Mouse (Mus musculus) liver, embryonic 12.5 days (tissue): ENCODE measurements around the gene Pclo. TPM values are rescaled to one million over a fixed set of nuclear protein-coding genes. Genes with fewer than 3 reads are reported as not detected.

Source experiments
- ATAC-seq: fragments of 200-750 bp; cut with Nextera tagmentation; 2 replicates; pipeline ENCODE4 v1.8.0; 2017; ENCODE audit warnings: moderate number of reproducible peaks, mild to moderate bottlenecking, moderate library complexity
- H3K27ac ChIP-seq: fragments of 300-500 bp; sonication (generic); 2 replicates; pipeline ENCODE4 v1.5.1; 2016; ENCODE audit warnings: mild to moderate bottlenecking
- H3K27me3 ChIP-seq: fragments of 300-500 bp; sonication (generic); replicated peaks from 2 replicates; pipeline ENCODE4 v1.6.1; 2016; ENCODE audit warnings: mild to moderate bottlenecking, moderate library complexity
- H3K36me3 ChIP-seq: fragments of 300-500 bp; sonication (generic); 2 replicates; pipeline ENCODE4 v1.6.1; 2016; ENCODE audit warnings: mild to moderate bottlenecking, moderate library complexity
- H3K4me1 ChIP-seq: fragments of 300-500 bp; sonication (generic); 2 replicates; pipeline ENCODE4 v1.6.1; 2016
- H3K4me2 ChIP-seq: fragments of 300-500 bp; sonication (generic); 2 replicates; pipeline ENCODE4 v1.6.1; 2016; ENCODE audit warnings: mild to moderate bottlenecking, moderate library complexity
- H3K4me3 ChIP-seq: fragments of 300-500 bp; sonication (generic); 2 replicates; pipeline ENCODE4 v1.5.1; 2016; ENCODE audit warnings: mild to moderate bottlenecking, moderate library complexity
- H3K9ac ChIP-seq: fragments of 300-500 bp; sonication (generic); 2 replicates; pipeline ENCODE4 v1.6.1; 2016; ENCODE audit warnings: mild to moderate bottlenecking, moderate library complexity
- H3K9me3 ChIP-seq: fragments of 300-500 bp; sonication (generic); replicated peaks from 2 replicates; pipeline ENCODE4 v1.6.1; 2016; ENCODE audit warnings: mild to moderate bottlenecking, moderate library complexity
- WGBS: fragments of 180-500 bp; shearing (Covaris S2); methylation state at CpG from one replicate; pipeline ENCODE4 v1.1.7; 2016; ENCODE audit not compliant: insufficient replicate concordance; 5-methylcytosine and 5-hydroxymethylcytosine counted together
- polyA plus RNA-seq: library from polyadenylated mRNA; unstranded; fragments of >200 nt; fragmentation: Nextera tagmentation; extraction: Ambion mirVana; gene quantifications from 2 replicates; pipeline ENCODE4 v1.2.1, GENCODE M21; 2016

Gene Pclo
- polyA plus RNA-seq, 1 experiment from 2014 or later = 0.04 TPM

DNA sequence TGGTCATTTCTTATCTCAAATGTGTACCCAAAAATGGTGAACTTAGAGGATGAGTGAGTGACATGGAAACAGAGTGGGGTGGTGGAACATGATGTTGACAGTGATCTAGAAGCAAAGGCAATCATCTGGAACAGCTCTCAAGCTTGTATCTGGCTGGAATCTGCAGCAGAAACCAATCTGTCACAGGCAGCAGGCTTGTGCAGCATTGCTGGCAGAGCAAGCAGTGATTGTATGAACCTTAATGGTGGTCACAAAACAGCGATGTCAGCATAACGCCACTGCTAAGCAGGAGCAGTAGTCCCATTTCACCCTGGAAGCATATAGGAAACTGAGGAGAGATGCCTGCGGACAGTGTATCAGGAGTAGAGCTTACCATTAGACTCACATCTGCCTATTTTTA lies 76.8 kb downstream of the Pclo start:
- H3K36me3 ChIP-seq = no peaks in the 10 kb centered on the region
- H3K27ac ChIP-seq = no peak overlapping the region
- H3K4me2 ChIP-seq = no peak overlapping the region
- ATAC-seq = no peak
- H3K9me3 ChIP-seq = no peaks in the 10 kb centered on the region
- no peaks in the 10 kb centered on the region for H3K27me3 ChIP-seq
- no peak overlapping the region for H3K9ac ChIP-seq
- WGBS = 72% methylated on average over 3 of the region's 3 CpGs
- no peak overlapping the region for H3K4me3 ChIP-seq
- H3K4me1 ChIP-seq = no peaks in the 10 kb centered on the region

DNA sequence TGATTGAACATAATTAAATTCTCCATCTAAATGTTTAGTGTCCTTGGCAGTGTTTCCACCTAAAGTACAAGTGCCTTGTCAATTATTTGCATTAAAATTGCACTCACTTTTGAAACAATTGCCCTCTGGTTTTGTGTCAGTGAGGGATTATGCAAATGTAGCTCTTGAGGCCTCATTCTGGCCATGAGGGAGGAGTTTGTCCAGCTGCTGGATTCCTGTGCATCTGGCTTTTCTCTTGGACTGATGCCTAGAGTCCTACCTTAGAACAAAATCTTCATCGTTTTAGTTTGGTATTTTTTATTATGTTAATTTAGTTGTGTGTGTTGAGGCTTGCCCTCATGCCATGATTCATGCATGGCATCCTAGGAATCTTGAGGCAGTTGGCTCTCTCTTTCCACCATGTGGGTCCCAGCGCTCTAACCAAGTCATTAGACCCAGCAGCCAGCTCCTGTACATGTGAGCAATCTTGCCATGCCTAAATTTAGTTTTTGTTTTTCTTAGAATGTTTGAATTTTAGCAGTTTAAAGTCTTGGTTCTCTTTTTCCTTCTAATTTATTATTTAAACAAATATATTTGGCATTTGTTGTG lies 80.8 kb downstream of the Pclo start:
- H3K36me3 ChIP-seq = no peaks in the 10 kb centered on the region
- H3K4me3 ChIP-seq = no peak overlapping the region
- 52% methylated on average over 2 of the region's 2 CpGs for WGBS
- no peak overlapping the region for H3K4me2 ChIP-seq
- no peaks in the 10 kb centered on the region for H3K9me3 ChIP-seq
- H3K9ac ChIP-seq = no peak overlapping the region
- H3K27ac ChIP-seq = no peak overlapping the region
- no peaks in the 10 kb centered on the region for H3K27me3 ChIP-seq
- no peak for ATAC-seq
- H3K4me1 ChIP-seq = no peaks in the 10 kb centered on the region

- Histone ChIP-seq H3K4me2 (no peak overlapping the region), H3K9me3 (no peaks in the 10 kb centered on the region), H3K27ac (no peak overlapping the region), H3K9ac (no peak overlapping the region), H3K27me3 (no peaks in the 10 kb centered on the region), H3K4me1 (no peaks in the 10 kb centered on the region), H3K4me3 (no peak overlapping the region), H3K36me3 (no peaks in the 10 kb centered on the region)
- WGBS = 19% methylated on average over 1 of the region's 1 CpGs
- no peak for ATAC-seq
Measured at GRCm38 (mm10) chr5:14608318-14608717, 93.6 kb downstream of the Pclo start.

- no peak for ATAC-seq
- 68% methylated on average over 7 of the region's 7 CpGs for WGBS
- no peaks in the 10 kb centered on the region for H3K27me3 ChIP-seq
- no peaks in the 10 kb centered on the region for H3K36me3 ChIP-seq
- no peak overlapping the region for H3K4me2 ChIP-seq
- no peak overlapping the region for H3K4me3 ChIP-seq
- H3K4me1 ChIP-seq = no peaks in the 10 kb centered on the region
- H3K9me3 ChIP-seq = no peaks in the 10 kb centered on the region
- H3K27ac ChIP-seq = no peak overlapping the region
- no peak overlapping the region for H3K9ac ChIP-seq
Measured at GRCm38 (mm10) chr5:14621146-14621545, 106.4 kb downstream of the Pclo start.

DNA sequence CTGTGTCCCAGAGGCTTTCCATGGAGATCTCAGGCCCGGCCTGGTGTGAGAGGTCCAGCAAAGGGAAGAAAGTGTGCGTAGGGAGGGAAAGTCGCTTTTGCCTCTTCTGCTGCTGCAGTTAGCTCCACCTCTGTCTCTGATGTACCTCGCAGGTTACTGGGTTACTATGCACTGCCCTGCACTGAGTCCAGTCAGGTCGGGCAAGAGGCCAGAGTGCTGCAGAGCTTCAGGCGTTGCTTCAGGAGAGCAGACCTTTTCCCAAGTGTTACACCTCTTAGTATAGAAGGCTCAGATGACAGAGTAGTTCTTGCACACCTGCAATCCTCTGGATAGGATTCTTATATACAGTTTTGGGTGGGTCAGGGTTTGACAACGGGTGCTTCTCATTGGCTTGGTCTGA lies 108.6 kb downstream of the Pclo start:
- 52% methylated on average over 7 of the region's 7 CpGs for WGBS
- Histone ChIP-seq H3K27ac (no peak overlapping the region), H3K9me3 (no peaks in the 10 kb centered on the region)

GRCm38 (mm10) chr5:14641260-14641659 lies 126.5 kb downstream of the Pclo start:
- Histone ChIP-seq H3K4me2 (no peak overlapping the region), H3K27me3 (no peaks in the 10 kb centered on the region), H3K4me1 (no peaks in the 10 kb centered on the region), H3K27ac (no peak overlapping the region), H3K9ac (no peak overlapping the region), H3K36me3 (no peaks in the 10 kb centered on the region), H3K4me3 (no peak overlapping the region), H3K9me3 (no peaks in the 10 kb centered on the region)
- no peak for ATAC-seq
- 69% methylated on average over 1 of the region's 1 CpGs for WGBS

More for the DNA sequence above, 108.6 kb downstream of the Pclo start:
- Histone ChIP-seq H3K36me3 (no peaks in the 10 kb centered on the region), H3K4me3 (no peak overlapping the region), H3K4me1 (no peaks in the 10 kb centered on the region), H3K27me3 (no peaks in the 10 kb centered on the region), H3K4me2 (no peak overlapping the region), H3K9ac (no peak overlapping the region)
- ATAC-seq = no peak

DNA sequence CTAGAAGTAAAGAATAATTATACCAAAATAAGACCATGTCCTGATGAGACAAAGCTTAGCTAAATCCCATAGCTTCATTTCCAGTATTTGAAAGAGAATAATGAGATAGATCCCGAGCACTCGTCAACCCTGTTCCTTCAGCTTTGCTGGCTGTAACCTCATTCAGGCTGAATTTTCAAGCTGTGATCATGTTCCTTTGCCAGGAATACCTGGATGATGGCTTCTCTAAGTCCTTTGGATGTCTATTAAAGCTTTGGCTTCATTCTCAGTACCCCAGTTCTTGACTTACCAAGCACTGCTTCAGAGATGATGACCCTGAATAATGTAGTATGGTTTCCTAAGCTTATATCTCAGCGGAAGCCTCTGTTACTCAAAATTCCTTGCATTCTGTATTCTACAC lies 131.1 kb downstream of the Pclo start:
- H3K27ac ChIP-seq = no peak overlapping the region
- H3K9me3 ChIP-seq = no peaks in the 10 kb centered on the region
- no peak overlapping the region for H3K9ac ChIP-seq
- no peaks in the 10 kb centered on the region for H3K36me3 ChIP-seq
- no peak for ATAC-seq
- no peaks in the 10 kb centered on the region for H3K27me3 ChIP-seq
- no peak overlapping the region for H3K4me3 ChIP-seq
- no peak overlapping the region for H3K4me2 ChIP-seq
- H3K4me1 ChIP-seq = no peaks in the 10 kb centered on the region
- WGBS = 70% methylated on average over 3 of the region's 3 CpGs

DNA sequence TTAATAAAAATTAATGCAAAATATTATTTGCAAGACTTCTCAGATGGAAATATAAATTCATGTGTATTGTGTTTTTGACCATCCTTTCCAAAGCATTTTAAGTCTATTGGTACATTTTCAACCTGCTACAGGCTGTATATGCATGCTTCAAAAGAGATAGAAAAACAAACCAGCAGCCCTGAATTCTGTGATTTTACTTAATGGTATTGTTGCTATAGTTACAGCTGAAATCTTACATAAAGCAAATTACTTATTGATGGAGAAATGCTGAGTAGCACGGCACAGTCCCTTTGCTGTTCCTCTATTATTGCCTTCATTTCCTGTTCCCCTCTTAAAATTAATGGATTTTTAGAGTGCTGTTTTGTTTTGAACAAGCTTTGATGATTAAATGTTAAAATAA lies 145.9 kb downstream of the Pclo start:
- no peak overlapping the region for H3K9ac ChIP-seq
- H3K27me3 ChIP-seq = no peaks in the 10 kb centered on the region
- WGBS = 52% methylated on average over 1 of the region's 1 CpGs

DNA sequence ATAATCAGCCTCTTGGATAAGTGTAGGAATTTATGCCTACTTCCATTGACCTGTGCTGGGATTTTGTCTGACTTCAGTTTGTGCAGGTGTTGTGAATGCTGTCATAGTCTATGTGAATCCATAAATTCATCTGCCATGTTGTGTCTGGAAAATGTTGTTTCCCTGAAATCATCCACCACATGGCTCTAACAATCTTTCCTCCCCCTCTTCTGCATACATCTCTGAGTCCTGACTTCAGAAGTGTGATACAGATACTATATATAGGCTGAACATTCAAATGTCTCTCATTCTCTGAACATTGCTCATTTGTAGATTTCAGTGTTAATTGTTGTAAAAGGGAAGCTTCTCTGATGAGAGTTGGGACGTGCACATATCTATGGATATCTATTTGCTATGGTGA lies 147.5 kb downstream of the Pclo start:
- Histone ChIP-seq H3K4me2 (no peak overlapping the region), H3K4me3 (no peak overlapping the region), H3K9ac (no peak overlapping the region), H3K27me3 (no peaks in the 10 kb centered on the region), H3K4me1 (no peaks in the 10 kb centered on the region), H3K36me3 (no peaks in the 10 kb centered on the region), H3K27ac (no peak overlapping the region), H3K9me3 (no peaks in the 10 kb centered on the region)
- WGBS = 47% methylated on average over 1 of the region's 1 CpGs
- ATAC-seq = no peak

More for the DNA sequence above, 145.9 kb downstream of the Pclo start:
- no peak overlapping the region for H3K27ac ChIP-seq
- no peak overlapping the region for H3K4me3 ChIP-seq
- no peak overlapping the region for H3K4me2 ChIP-seq
- H3K9me3 ChIP-seq = no peaks in the 10 kb centered on the region
- H3K36me3 ChIP-seq = no peaks in the 10 kb centered on the region
- no peak for ATAC-seq
- no peaks in the 10 kb centered on the region for H3K4me1 ChIP-seq

GRCm38 (mm10) chr5:14662603-14663002 lies 147.9 kb downstream of the Pclo start:
- Histone ChIP-seq H3K27me3 (no peaks in the 10 kb centered on the region), H3K4me1 (no peaks in the 10 kb centered on the region), H3K9ac (no peak overlapping the region), H3K27ac (no peak overlapping the region), H3K4me3 (no peak overlapping the region), H3K4me2 (no peak overlapping the region), H3K9me3 (no peaks in the 10 kb centered on the region), H3K36me3 (no peaks in the 10 kb centered on the region)
- ATAC-seq = no peak
- WGBS = 48% methylated on average over 1 of the region's 1 CpGs

DNA sequence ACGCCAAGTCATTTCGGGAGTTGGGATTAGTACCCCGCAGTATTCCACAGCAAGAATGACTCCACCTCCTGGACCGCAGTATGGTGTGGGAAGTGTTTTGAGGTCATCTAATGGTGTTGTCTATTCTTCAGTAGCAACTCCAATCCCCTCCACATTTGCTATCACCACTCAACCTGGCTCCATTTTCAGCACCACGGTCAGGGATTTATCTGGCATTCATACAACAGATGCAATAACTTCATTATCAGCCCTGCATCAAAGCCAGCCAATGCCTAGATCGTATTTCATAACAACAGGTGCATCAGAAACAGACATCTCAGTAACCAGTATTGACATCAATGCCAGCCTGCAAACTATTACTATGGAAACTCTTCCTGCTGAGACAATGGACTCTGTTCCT lies 165.7 kb downstream of the Pclo start:
- Histone ChIP-seq H3K36me3 (no peaks in the 10 kb centered on the region), H3K4me2 (no peak overlapping the region), H3K9me3 (peaks cover 13% of the 10 kb centered on the region), H3K4me1 (no peaks in the 10 kb centered on the region), H3K27me3 (no peaks in the 10 kb centered on the region), H3K9ac (no peak overlapping the region), H3K27ac (no peak overlapping the region), H3K4me3 (no peak overlapping the region)
- ATAC-seq = no peak
- 70% methylated on average over 6 of the region's 6 CpGs for WGBS

DNA sequence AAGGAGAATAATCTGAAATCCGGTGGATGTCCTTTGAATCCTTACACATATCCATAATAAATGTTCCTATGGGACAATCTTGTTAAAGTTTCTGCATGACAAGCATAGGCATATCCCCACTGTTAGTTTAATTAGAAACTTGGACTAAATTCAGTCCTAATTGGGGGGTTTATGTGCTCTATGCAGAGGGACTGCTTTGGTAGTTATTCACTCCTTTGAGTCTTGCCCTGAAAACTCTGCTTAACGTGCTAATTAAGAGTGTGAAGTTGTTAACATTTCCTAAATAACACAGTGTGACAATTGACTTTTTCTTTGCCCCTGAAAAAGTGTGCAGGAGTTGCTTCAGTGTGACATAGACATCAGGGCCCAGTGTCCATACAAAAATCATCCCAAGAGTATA lies 177.3 kb downstream of the Pclo start:
- Histone ChIP-seq H3K4me3 (no peak overlapping the region), H3K9ac (no peak overlapping the region), H3K36me3 (no peaks in the 10 kb centered on the region), H3K4me2 (no peak overlapping the region), H3K27ac (no peak overlapping the region), H3K27me3 (no peaks in the 10 kb centered on the region), H3K4me1 (no peaks in the 10 kb centered on the region), H3K9me3 (no peaks in the 10 kb centered on the region)
- no peak for ATAC-seq
- 58% methylated on average over 2 of the region's 2 CpGs for WGBS

GRCm38 (mm10) chr5:14696745-14697144 lies 182.0 kb downstream of the Pclo start:
- Histone ChIP-seq H3K4me2 (no peak overlapping the region), H3K9me3 (no peaks in the 10 kb centered on the region), H3K9ac (no peak overlapping the region), H3K27ac (no peak overlapping the region), H3K27me3 (no peaks in the 10 kb centered on the region), H3K36me3 (no peaks in the 10 kb centered on the region), H3K4me3 (no peak overlapping the region), H3K4me1 (no peaks in the 10 kb centered on the region)
- no peak for ATAC-seq
- whole genome bisulfite sequencing = 70% methylated on average over 2 of the region's 2 CpGs
